Mouse (Mus musculus) cerebellum, adult 8-10 months (tissue): ENCODE measurements around the gene Tac2.
"Not testable (repeated sequence)": the region's sequence is repeated elsewhere in the genome, so short reads cannot be mapped to it uniquely, and the experiment has no call there.

Experiments
- DNase-seq: peaks from one replicate; pipeline ENCODE4 v3.0.0; 2022

The Tac2 gene

GRCm38 (mm10) chr10:127759181-127760110 is 35.2 kb downstream of the Tac2 start, which contains the start of the genes Rdh1 and Rdh16f1:
TSS of gene Rdh1 (plus strand) at chr10:127759721.
TSS of gene Rdh16f1 (plus strand) at chr10:127759787.
- no peak for DNase-seq

GRCm38 (mm10) chr10:127762926-127763325 is 38.6 kb downstream of the Tac2 start:
- not testable (repeated sequence) for DNase-seq

- DNase-seq = no peak
These were observed 39.8 kb downstream of the Tac2 start for GRCm38 (mm10) chr10:127763914-127764680.

GRCm38 (mm10) chr10:127766564-127766963 is 42.3 kb downstream of the Tac2 start:
- no peak for DNase-seq

GRCm38 (mm10) chr10:127776011-127776410 is 51.7 kb downstream of the Tac2 start, which contains the start of gene Rdh9:
TSS of gene Rdh9 (plus strand) at chr10:127776386.
- no peak for DNase-seq
